Mouse (Mus musculus): ENCODE measurements around the gene Cap1.

Cap1 gene

DNA sequence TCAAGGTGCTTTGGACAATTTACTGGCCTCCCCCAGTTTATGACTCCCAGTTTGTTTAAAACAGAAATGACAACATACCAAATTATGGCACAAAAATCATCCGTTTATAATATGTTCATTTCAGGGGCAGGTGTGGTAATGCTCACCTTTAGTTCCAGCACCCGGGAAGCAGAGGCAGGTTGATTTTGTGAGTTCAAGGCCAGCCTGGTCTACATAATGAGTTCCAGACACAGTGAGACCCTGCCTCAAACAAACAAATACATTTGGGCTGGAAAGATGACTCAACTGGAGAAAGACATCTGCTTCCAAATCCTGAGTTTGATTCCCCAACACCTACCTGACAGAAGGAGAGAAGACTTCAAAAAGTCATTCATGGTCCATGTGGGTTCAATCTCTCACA lies 1.5 kb upstream of the Cap1 start:
- no peak for DNase-seq (ENCODE audit: low spot score in 2 of 2)

DNA sequence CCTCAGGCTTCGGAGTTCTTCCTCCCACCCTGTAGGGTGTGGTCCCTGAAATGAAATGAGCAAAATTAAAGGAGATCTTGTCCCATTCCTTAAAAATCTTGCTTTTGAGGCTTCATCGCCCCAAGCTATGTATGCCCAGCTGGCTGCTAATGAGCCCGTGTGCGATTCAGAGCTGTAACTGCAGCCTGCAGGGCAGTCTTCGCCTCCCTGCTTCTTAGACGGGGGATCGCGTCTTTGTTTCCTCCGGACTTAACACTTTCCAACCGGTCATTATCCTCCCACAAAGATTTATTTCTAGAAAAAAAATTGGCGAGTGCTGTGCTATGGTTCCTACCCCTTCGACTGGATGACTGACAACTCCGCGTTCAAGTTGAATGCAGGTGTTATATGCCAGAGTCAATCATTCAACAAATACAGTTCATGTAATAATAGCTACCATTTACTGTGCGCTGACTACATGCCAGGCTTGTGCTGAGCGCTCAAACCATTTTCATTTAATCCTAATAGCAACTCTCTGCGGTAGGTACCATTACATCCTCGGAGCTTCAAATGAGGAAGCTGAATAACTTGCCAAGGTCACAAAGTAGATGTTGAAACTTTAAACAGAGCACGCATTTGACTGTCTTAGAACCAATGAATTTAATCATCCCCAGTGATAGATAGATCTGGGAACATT lies 861 bp upstream of the Cap1 start:
- no peak for DNase-seq (ENCODE audit: low spot score in 2 of 2)

DNA sequence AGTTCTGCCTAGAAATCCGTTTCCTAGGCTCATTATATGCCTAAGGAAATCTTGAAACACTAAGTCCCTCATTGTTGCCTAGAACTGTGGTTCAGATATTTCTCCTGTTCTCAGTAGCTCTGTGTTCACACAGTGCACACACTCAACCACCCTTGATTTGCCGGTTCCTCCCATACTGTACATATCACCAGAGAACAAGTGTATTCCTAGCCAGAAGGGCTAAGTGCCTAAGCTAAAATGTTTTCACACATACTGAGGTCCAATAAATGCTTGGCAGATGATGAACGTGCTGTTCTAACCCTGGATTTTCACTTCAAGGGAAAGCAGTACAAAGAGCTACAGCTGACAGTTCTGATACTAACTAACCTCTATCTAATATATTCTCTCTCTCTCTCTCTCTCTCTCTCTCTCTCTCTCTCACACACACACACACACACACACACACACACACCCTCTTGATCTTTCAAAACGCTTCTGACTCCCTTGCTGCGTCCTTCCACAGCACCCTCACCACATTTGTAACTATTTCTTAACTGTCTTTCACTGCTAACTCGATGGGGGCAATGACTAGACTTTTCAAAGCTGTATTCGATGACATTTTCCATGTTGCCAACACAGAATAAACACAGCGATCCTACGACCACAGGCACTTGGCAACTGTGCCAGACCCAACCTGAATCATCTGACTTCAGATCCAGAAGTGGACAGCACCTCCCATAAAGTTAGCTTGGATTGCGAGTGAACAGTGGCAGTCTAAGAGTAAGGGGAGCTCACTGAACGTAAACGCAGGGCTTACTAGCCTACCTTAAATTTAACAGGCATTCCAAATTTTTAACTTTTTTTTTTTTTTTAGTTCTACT lies 1.1 kb downstream of the Cap1 start:
- DNase-seq (ENCODE audit: low spot score in 2 of 2): no peak

DNA sequence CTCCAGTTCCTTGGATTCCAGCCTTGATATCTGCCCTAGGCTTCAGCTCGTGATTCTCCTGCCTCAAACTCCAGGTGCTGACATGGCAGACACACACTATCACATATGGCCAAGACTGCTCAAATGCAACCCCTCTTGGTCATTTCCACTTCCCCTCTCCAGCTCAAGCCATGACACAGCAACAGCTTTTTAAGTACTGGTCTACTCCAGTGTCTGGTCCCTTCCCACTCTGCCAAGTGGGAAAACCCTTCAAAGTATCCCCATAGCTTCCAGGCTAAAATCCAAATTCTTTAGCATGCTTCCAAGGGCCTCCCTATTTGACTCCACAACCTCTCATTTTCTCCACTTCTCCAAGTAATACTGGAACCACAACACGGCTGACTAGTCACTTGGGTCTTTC lies 1.8 kb downstream of the Cap1 start:
- DNase-seq (ENCODE audit: low spot score in 2 of 2): no peak

DNA sequence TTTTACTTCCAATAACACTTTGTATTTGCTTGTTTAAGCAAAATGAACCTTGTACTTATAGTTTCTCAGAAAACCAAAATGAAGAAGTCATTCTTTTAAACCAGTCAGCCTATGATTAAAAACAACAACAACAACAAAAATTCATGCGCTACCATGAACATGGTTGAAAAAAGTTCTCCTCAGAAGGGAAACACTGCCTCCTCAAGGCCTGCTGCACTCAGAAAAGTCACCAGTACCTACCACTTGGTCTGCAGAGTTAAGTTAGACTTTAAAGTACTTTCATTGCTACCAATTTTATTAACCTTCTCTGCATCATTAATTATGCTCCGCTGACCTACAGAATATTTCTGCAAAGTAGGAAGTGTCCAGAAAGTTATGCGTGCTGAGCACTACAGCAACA lies 2.6 kb downstream of the Cap1 start:
- DNase-seq (ENCODE audit: low spot score in 2 of 2): no peak

DNA sequence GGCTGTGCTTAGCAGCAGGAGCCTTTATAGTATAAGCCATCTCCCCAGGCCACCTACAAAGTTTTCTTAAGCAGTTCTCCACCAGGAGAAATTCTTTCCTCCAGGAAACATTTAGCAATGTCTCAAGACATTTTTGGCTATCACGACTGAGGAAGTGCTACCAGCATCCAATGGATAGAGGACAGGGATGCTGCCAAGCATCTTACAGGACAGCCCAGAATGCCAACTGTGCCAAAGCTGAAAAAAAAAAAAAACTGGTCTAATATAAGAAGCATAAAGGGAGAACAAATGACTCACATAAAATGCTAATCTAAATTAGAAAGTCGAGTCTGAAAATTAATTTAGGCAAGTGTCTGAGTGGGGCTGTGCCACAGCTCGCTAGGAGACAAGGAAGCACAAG lies 3.3 kb downstream of the Cap1 start:
- DNase-seq (ENCODE audit: low spot score in 2 of 2): peak in 1 of 2 experiments; percentile 59

DNA sequence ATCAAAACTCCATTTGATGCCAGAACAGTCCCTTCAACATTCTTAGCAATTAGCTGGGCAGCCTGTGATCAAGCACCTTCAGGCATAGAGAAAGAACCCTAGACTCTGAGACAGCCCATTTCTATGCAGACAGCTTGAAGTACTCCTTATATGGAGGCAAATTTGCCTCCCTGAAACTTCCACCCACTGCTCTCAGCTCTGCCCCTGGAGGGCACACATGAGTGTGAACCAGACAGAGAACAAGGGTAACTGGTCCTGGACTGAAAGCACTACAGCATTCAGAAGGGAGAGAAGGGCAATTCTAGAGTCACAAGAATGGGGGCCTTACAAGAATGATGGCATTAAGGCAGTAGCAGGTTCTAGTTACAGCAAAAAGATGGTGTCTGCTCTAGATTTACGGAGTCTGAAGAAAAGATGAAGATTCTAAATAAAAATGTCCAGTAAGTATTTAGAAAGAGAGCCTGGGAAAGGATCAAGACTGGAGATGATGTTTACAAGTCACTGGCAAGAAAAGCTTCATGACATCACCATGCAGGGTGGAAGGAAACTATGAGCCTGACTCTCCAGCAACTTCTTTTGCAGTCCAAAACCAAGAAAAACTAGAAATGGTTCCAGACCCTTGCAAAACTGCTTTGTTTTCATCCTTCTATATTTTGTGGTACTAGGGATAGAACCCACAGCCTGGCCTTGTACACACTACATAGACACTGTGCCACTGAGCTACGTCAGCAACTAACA lies 7.4 kb downstream of the Cap1 start:
- DNase-seq (ENCODE audit: low spot score in 2 of 2): no peak

DNA sequence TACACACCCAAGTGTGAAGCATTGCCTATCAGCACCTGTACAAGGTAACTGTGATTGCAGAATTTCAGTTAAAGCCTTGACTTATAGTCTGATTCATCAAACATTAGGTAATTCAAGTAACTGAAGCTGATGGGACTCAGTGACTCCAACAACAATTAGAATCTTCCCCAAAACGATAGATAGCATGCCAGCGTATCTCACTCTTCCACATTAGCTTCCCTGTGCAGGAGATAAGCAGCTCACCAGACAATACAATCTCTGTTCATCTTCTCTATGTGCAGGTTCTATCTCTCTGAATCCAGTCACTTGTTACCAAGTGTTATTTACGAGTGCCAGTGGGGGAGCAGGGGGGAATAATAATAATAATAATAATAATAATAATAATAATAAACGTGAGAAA lies 12.3 kb downstream of the Cap1 start:
- DNase-seq (ENCODE audit: low spot score in 2 of 2): no peak

DNA sequence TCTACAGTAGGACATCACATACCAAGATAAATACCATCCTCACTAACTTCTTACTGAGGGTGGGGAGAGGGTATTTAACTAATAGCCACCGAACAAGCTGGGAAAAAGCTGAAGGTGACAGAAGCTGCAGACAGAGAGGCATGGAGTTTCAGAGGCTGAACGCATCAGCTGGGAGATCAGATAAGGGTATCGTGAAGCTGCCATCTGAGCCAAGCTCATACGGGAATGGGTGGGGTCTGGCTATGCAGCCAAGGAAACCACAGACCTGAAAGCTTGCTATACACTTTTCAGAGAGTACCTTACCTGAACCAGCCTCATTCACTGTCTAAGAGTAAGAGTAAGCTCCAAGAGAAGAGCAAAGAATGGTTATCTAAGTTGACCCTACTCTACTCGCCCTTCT lies 12.9 kb downstream of the Cap1 start:
- no peak for DNase-seq (ENCODE audit: low spot score in 2 of 2)

DNA sequence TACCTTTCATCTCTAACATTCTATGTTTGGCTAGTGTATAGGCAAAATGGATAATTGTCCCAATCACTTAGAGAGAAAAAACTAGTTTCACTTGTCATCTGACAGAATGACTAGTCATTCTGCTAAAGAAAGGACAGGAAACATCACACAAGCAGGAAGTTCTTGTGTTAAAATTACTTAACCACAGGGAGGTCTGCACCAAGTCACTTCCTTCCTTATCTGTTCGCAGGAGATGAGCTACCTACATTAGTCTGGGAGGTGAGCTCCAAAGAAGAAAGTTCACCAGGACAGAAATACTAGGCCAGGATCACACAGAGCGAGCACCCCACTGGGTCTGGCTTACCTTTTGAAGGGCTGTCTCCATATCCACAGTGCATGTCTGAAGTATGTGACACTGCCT lies 13.9 kb downstream of the Cap1 start:
- DNase-seq (ENCODE audit: low spot score in 2 of 2): no peak

DNA sequence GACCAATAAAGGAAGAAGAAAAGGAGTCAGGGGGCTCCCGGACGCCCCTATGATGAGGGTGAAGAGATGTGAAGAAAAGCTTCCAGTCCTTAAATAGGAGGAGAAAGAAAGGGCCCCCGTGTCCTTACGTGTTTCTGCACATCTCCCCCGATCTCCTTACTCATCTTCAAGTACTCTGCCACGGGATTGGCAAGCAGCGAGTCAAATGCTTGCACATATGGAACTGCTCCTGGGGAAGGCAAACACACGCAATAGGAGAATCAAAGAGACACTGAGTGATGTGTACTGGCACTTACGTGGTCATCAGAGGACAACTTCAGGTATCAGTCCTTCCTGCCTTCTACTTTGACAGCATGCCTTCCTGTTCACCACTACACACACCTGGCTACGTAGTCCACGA lies 14.6 kb downstream of the Cap1 start:
- peak in 1 of 2 experiments; percentile 58 for DNase-seq (ENCODE audit: low spot score in 2 of 2)

DNA sequence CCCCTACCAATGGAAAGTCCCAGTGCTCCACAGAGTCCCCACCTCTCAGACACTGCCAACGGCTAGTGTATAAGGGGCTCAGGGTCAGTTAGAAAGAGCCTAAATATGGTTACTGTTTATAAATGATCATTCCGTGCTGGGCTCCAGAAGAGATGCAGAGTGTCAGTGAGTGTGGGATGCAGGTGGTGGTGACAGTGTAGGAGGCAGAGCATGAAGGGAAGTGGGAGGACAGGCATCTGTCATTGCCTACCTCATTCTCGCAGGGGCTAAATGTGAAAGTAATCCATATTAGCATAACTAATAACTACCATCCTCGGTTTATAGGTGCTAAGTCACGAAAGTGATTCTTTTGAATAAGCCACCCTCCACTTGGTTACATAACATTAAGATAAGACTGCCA lies 15.1 kb downstream of the Cap1 start:
- DNase-seq (ENCODE audit: low spot score in 2 of 2): no peak

DNA sequence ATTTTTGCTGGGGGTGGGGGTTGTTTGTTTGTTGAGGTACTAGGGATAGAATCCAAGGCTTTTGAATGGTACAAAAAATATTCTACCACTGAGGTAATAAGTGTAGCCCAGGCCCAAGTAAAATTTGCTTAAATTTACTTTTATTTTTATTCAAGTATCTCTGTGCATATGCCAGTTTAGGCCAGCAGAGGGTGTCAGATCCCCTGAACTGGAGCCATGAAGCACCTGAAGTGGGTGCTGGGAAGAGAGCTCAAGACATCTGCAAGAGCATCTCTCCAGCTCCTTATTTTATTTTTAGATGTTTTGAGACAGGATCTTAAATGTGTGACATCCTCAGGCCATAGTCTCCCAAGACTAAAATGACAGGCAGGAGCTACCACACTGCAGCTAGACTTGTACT lies 15.8 kb downstream of the Cap1 start:
- no peak for DNase-seq (ENCODE audit: low spot score in 2 of 2)

DNA sequence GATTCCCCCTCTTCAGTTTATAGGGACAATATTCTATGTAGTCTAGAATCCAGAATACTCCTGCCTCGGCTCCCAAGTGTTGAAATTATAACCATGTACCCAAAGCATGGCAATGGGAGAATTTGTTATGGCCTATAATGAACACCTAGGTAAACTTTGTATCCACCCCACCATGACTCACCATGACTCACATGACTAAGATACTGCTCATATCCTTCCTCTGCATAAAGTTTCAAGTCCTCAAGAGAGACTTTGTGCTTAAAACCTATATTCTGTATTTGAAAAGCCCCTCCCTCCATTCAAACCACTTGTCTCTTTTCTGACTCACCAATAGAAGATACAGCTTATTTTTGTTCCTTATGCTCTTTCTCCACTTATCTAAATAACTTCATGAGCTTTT lies 17.8 kb downstream of the Cap1 start:
- no peak for DNase-seq (ENCODE audit: low spot score in 2 of 2)

DNA sequence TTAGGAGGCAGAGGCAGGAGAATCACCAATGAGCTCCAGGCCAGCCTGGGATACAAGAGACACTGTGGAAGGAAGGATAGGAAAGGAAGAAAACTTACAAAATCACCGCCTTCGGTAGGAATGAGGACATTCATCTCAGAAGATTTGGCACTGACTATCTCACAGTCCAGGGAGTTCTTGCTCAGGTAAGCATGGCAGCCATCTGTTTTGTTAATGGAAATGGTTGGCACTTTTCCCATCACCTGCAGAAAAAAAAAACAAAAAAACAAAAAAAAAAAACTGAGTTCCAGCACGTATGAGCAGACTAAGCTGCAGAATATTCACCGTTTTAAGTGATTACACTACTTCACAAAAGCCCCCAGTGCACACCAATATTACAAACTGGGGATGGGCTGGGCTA lies 24.0 kb downstream of the Cap1 start:
- DNase-seq (ENCODE audit: low spot score in 2 of 2): no peak

DNA sequence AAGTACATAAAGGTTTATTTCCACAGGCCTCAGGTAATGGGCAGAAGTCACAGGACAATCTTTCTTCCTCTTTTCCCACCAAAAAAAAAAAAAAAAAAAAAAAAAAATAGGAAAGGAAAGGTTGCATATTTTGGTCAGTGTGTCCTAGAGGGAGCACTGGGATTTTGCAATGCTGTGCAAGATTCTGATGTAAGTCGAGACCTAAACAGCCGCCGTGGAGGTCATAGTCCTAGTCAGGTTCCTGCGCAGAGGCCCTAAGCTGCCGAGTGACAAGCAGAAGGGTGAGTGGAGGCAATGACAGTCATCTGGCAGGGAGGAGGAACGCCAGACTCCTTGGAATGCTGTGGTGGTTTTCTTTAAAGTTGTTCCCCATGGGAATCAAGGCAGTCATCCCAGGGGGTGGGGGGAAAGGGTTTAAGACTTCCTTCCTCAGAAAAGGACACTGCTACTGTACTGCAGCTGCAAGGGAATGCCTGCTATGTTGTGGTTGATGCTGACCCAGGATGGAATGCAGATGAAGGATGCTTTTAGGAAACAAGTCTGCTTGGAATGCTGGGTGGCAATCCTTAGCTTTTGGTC lies 26.7 kb downstream of the Cap1 start:
- no peak for DNase-seq (ENCODE audit: low spot score in 2 of 2)

DNA sequence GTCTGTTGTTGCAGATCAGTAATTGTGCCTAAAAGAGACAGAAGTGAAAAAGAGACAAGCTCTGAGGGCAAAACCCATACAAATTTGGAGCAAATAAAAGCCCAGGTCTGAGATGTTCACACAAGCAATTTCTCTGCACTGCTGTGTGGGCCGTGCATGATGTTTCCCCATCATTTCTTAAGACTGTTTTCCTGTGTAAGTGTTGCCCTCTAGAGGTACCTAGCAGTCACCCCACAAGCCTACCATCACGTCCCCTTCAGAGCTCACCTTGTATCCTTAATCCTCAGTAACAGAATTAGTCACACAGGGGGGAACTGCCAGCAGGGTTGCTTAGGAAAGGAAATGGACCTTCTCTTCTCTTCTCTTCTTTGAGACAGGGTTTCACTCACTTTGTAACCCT lies 27.9 kb downstream of the Cap1 start:
- no peak for DNase-seq (ENCODE audit: low spot score in 2 of 2)

DNA sequence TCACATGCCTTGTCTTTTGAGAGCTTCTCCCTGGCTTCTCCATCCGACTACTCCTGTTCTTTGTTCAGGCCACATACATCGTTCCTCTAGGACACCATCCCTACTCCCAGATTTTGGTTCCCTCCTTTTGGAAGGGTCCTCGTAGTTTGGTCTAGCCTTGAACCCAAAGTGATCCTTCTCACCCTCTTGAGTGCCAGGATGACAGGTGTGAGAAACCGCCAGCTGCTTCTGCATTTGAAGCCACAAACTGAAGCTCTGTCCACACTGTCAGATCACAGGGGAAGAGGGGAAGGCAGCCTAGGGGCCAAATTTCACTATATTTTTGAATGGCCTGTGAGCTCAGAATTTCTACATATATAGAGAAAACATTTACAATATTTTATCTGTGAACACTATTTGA lies 31.1 kb downstream of the Cap1 start:
- no peak for DNase-seq (ENCODE audit: low spot score in 2 of 2)

DNA sequence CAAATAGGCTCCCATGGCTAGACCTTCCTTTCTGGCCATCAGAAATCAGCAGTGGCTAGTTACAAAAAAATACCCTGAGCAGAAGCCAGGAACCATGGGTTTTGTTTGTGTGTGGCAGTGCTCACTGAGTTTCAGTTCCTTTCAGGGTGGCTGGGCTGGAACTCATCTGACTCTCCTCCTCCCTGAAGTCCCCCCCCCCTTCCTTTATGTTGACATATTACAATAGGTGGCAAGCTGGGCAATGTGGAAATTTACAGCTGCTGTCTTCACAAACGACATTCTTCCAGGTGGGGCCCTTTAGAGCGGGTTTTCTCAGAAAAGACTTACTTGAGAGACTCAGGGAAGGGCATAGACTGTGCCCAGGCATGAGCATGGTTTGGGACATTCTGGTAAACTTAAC lies 32.2 kb downstream of the Cap1 start:
- no peak for DNase-seq (ENCODE audit: low spot score in 2 of 2)

DNA sequence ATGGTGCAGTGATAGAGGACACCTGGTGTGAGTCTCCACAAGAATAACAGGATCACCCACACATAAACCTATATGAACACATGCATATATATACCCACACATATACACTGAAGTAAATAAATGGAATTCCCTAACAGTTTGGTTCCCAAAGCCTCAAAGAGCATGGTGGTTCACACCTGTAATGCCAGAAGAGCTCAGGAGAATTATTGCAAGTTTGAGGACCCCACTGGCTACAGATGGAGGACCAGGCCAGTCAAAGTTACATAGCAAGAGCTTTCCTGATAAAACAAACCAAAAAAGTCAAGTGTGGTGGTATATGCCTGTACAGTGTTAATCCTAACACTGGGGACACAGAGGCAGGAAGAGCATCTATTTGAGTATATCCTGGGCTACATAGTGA lies 34.3 kb downstream of the Cap1 start:
- no peak for DNase-seq (ENCODE audit: low spot score in 2 of 2)

DNA sequence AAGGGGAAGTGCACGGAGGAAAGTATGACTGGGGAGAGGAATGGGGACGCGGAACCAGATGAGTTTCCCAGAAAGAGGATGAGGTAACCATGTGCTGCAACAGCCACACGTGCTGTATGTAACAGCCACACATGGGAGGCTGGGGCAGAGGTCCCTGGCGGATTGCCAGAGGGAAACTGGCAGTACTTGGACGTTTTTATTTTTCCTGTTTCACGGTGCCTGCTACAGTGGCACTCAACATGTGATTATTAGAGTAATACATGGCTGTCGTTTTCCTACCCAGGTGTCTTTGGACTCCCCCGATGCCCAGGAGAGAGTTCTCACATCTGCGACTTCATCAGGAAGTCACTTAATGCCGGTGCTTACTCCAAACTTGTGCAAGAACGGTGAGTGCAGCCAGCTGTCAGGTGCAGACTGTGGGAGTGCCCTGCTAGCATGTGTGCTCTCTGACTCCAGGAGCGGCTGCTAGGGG lies 37.7 kb downstream of the Cap1 start:
- DNase-seq (ENCODE audit: low spot score in 2 of 2): no peak

DNA sequence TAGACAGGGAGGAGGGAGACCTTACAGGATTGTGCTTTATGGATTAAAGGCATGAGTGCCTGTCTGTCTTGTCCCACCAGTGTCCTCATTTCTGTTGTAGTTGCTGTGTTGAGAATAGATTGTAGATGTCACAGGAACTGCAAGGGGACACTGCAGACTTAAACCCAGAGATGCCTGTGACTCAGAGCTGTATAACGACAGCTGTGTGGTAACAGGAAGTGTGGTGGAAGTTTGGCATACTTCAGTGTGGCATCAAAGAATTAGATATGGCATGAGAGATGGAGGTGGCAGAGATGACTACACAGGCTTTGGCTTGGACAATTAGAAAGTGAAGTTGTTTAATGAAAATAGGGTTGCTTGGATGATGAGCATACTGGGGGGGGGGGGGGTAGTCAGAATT lies 47.4 kb downstream of the Cap1 start:
- DNase-seq (ENCODE audit: low spot score in 2 of 2): no peak
